Mouse (Mus musculus): ENCODE data around the gene Olfr904. TPM values are rescaled to one million over a fixed set of nuclear protein-coding genes. Genes with fewer than 3 reads are reported as not detected.
"Not testable (repeated sequence)": the region's sequence is repeated elsewhere in the genome, so short reads cannot be mapped to it uniquely, and the experiment has no call there.

The Olfr904 gene
- not detected in 2 replicates for polyA plus RNA-seq (2014; fragmentation: Nextera tagmentation; extraction: Ambion mirVana)

DNA sequence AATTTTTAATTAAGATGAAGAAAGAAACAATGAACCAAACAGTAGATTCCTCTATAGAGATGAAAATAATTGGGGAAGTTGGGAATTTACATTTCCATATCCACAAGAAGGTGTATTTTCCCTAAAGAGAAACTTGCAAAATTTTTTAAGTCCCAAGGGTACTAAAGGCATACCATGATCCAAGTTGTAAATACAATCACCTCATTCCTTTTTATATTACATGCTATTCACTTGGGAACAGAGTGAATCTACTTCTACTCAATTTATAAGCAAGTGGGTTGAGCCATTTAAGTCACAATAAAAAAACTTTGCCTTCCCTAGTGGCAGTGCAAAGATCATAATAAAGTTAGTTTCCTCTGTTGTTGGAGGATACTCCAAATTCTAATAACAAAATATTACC lies at the start of gene Olfr904:
Gene Olfr904 (plus strand): TSS at position 301 of the 400 bp plus-strand sequence.
- no peaks in the 10 kb centered on the region for H3K9me3 ChIP-seq (replicated peaks; ENCODE audit: control insufficient read depth, low read length)
- H3K27me3 ChIP-seq (ENCODE audit: control insufficient read depth, insufficient read depth, low read length), result no peaks in the 10 kb centered on the region
- no peak for ATAC-seq (replicated peaks; ENCODE audit: insufficient number of reproducible peaks, low FRiP score, low TSS enrichment)
- H3K4me2 ChIP-seq, result no peak within 1 kb of the TSS
- H3K4me3 ChIP-seq (ENCODE audit: low read depth, low read length), result no peak within 1 kb of the TSS
- no peaks in the 10 kb centered on the region for H3K4me1 ChIP-seq (ENCODE audit: control insufficient read depth, insufficient read depth, low read length)
- H3K9ac ChIP-seq (ENCODE audit: low read depth, low read length), result no peak within 1 kb of the TSS
- H3K36me3 ChIP-seq (ENCODE audit: control insufficient read depth, insufficient read depth, low read length), result no peaks in the 10 kb centered on the region
- H3K27ac ChIP-seq (ENCODE audit: low read depth, low read length), result no peak within 1 kb of the TSS

- H3K27me3 ChIP-seq (ENCODE audit: control insufficient read depth, insufficient read depth, low read length); H3K9ac ChIP-seq (ENCODE audit: low read depth, low read length); H3K4me3 ChIP-seq (ENCODE audit: low read depth, low read length); ATAC-seq (replicated peaks; ENCODE audit: insufficient number of reproducible peaks, low FRiP score, low TSS enrichment); H3K27ac ChIP-seq (ENCODE audit: low read depth, low read length); H3K4me1 ChIP-seq (ENCODE audit: control insufficient read depth, insufficient read depth, low read length); H3K9me3 ChIP-seq (replicated peaks; ENCODE audit: control insufficient read depth, low read length); H3K4me2 ChIP-seq; H3K36me3 ChIP-seq (ENCODE audit: control insufficient read depth, insufficient read depth, low read length): not testable (repeated sequence)
- WGBS (ENCODE audit: insufficient replicate concordance), result 88% methylated on average over 14 of the region's 14 CpGs
These were observed 49.4 kb upstream of the Olfr904 start for GRCm38 (mm10) chr9:38413502-38413901.

- Histone ChIP-seq H3K9ac (ENCODE audit: low read depth, low read length) (no peak overlapping the region), H3K9me3 (replicated peaks; ENCODE audit: control insufficient read depth, low read length) (no peaks in the 10 kb centered on the region), H3K4me1 (ENCODE audit: control insufficient read depth, insufficient read depth, low read length) (no peaks in the 10 kb centered on the region), H3K4me3 (ENCODE audit: low read depth, low read length) (no peak overlapping the region), H3K36me3 (ENCODE audit: control insufficient read depth, insufficient read depth, low read length) (no peaks in the 10 kb centered on the region), H3K4me2 (no peak overlapping the region), H3K27ac (ENCODE audit: low read depth, low read length) (no peak overlapping the region), H3K27me3 (ENCODE audit: control insufficient read depth, insufficient read depth, low read length) (no peaks in the 10 kb centered on the region)
- no peak for ATAC-seq (replicated peaks; ENCODE audit: insufficient number of reproducible peaks, low FRiP score, low TSS enrichment)
These were observed 39.1 kb upstream of the Olfr904 start for GRCm38 (mm10) chr9:38423801-38424200.

- Histone ChIP-seq H3K4me2 (no peak overlapping the region), H3K27me3 (ENCODE audit: control insufficient read depth, insufficient read depth, low read length) (no peaks in the 10 kb centered on the region), H3K36me3 (ENCODE audit: control insufficient read depth, insufficient read depth, low read length) (no peaks in the 10 kb centered on the region), H3K9me3 (replicated peaks; ENCODE audit: control insufficient read depth, low read length) (no peaks in the 10 kb centered on the region), H3K4me3 (ENCODE audit: low read depth, low read length) (no peak overlapping the region), H3K27ac (ENCODE audit: low read depth, low read length) (no peak overlapping the region), H3K9ac (ENCODE audit: low read depth, low read length) (no peak overlapping the region), H3K4me1 (ENCODE audit: control insufficient read depth, insufficient read depth, low read length) (no peaks in the 10 kb centered on the region)
- no peak for ATAC-seq (replicated peaks; ENCODE audit: insufficient number of reproducible peaks, low FRiP score, low TSS enrichment)
- 66% methylated on average over 1 of the region's 1 CpGs for WGBS (ENCODE audit: insufficient replicate concordance)
These were observed 35.9 kb upstream of the Olfr904 start for GRCm38 (mm10) chr9:38427026-38427425.

DNA sequence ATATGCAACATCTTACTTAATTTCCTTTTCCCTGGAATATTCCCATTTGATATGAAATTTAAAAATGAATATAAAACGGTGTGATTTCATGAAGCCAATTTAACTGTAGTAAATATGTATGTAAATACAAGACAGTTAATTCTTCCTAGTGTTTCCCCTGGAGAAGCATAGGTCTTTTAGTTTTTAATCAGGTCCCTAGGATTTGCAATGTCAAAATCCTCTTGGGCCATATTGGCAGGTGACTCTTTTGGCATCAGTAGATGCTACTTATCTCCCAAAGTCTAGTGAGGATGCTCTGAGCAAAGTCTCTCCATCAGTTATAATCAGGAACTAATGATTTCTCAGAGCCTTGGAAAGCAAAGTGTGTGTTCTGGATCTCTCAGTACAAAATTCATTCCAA lies 33.8 kb upstream of the Olfr904 start, which contains the start of gene Olfr901:
Gene Olfr901 (plus strand): TSS at position 301 of the 400 bp plus-strand sequence.
- H3K36me3 ChIP-seq (ENCODE audit: control insufficient read depth, insufficient read depth, low read length), result no peaks in the 10 kb centered on the region
- H3K4me3 ChIP-seq (ENCODE audit: low read depth, low read length), result no peak within 1 kb of the TSS
- H3K9me3 ChIP-seq (replicated peaks; ENCODE audit: control insufficient read depth, low read length), result no peaks in the 10 kb centered on the region
- H3K9ac ChIP-seq (ENCODE audit: low read depth, low read length), result no peak within 1 kb of the TSS
- H3K4me1 ChIP-seq (ENCODE audit: control insufficient read depth, insufficient read depth, low read length), result no peaks in the 10 kb centered on the region
- H3K27me3 ChIP-seq (ENCODE audit: control insufficient read depth, insufficient read depth, low read length), result no peaks in the 10 kb centered on the region
- 76% methylated on average over 1 of the region's 1 CpGs for WGBS (ENCODE audit: insufficient replicate concordance)
- H3K4me2 ChIP-seq, result no peak within 1 kb of the TSS
- ATAC-seq (replicated peaks; ENCODE audit: insufficient number of reproducible peaks, low FRiP score, low TSS enrichment), result no peak
- no peak within 1 kb of the TSS for H3K27ac ChIP-seq (ENCODE audit: low read depth, low read length)

DNA sequence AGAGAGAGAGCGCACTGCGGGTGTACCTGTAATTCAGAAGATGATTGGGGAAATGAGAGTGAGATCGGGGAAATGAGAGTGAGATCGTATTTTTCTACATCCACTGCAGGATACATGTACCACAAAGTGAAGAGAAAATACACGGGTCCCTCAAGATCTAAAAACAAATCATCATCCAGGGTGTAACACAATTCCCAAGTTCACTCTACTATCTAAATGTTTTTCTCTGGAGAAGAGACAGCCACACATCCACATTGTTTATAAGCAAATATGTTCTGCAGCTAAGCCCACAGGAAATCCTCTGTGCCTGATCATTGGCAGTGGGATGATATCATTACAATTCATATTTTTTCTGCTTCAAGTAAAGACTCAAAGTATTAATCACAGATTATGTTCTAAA lies 15.6 kb upstream of the Olfr904 start, which contains the start of gene Olfr902:
Gene Olfr902 (plus strand): TSS at position 301 of the 400 bp plus-strand sequence.
- 77% methylated on average over 5 of the region's 5 CpGs for WGBS (ENCODE audit: insufficient replicate concordance)
- ATAC-seq (replicated peaks; ENCODE audit: insufficient number of reproducible peaks, low FRiP score, low TSS enrichment), result no peak
- H3K27me3 ChIP-seq (ENCODE audit: control insufficient read depth, insufficient read depth, low read length), result no peaks in the 10 kb centered on the region
- no peaks in the 10 kb centered on the region for H3K9me3 ChIP-seq (replicated peaks; ENCODE audit: control insufficient read depth, low read length)
- no peak within 1 kb of the TSS for H3K4me3 ChIP-seq (ENCODE audit: low read depth, low read length)
- no peak within 1 kb of the TSS for H3K9ac ChIP-seq (ENCODE audit: low read depth, low read length)
- no peaks in the 10 kb centered on the region for H3K36me3 ChIP-seq (ENCODE audit: control insufficient read depth, insufficient read depth, low read length)
- H3K27ac ChIP-seq (ENCODE audit: low read depth, low read length), result no peak within 1 kb of the TSS
- no peaks in the 10 kb centered on the region for H3K4me1 ChIP-seq (ENCODE audit: control insufficient read depth, insufficient read depth, low read length)
- H3K4me2 ChIP-seq, result no peak within 1 kb of the TSS

- no peak for ATAC-seq (replicated peaks; ENCODE audit: insufficient number of reproducible peaks, low FRiP score, low TSS enrichment)
- Histone ChIP-seq H3K36me3 (ENCODE audit: control insufficient read depth, insufficient read depth, low read length) (no peaks in the 10 kb centered on the region), H3K4me3 (ENCODE audit: low read depth, low read length) (no peak within 1 kb of the TSS), H3K4me1 (ENCODE audit: control insufficient read depth, insufficient read depth, low read length) (no peaks in the 10 kb centered on the region), H3K27me3 (ENCODE audit: control insufficient read depth, insufficient read depth, low read length) (no peaks in the 10 kb centered on the region), H3K27ac (ENCODE audit: low read depth, low read length) (no peak within 1 kb of the TSS), H3K9me3 (replicated peaks; ENCODE audit: control insufficient read depth, low read length) (no peaks in the 10 kb centered on the region), H3K4me2 (no peak within 1 kb of the TSS), H3K9ac (ENCODE audit: low read depth, low read length) (no peak within 1 kb of the TSS)
These were observed 7.9 kb downstream of the Olfr904 start, which contains the start of gene Olfr905 for GRCm38 (mm10) chr9:38470807-38471206. Olfr905 (plus strand) TSS chr9:38471107.

DNA sequence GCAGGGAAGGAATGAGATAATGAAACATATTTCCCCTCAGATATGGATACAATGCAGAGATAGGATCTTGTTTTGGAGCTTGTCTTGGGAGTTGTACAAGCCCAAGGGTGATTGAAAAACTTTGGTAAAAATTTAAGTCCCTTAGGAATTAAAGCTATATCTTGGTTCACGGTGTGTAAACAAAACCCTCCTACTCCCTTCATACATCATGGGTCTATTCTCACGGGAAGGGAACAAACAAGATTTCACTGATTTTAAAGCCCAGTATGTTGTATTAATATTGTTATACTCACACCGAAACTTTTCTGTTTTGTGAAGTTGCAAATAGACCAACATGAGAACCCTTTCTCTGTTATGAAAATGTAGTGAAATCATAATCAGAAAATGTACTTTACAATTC lies 23.8 kb downstream of the Olfr904 start, which contains the start of gene Olfr906:
Gene Olfr906 (plus strand): TSS at position 301 of the 400 bp plus-strand sequence.
- Histone ChIP-seq H3K4me1 (ENCODE audit: control insufficient read depth, insufficient read depth, low read length) (no peaks in the 10 kb centered on the region), H3K36me3 (ENCODE audit: control insufficient read depth, insufficient read depth, low read length) (no peaks in the 10 kb centered on the region), H3K9me3 (replicated peaks; ENCODE audit: control insufficient read depth, low read length) (no peaks in the 10 kb centered on the region), H3K27me3 (ENCODE audit: control insufficient read depth, insufficient read depth, low read length) (no peaks in the 10 kb centered on the region), H3K4me3 (ENCODE audit: low read depth, low read length) (no peak within 1 kb of the TSS), H3K9ac (ENCODE audit: low read depth, low read length) (no peak within 1 kb of the TSS), H3K27ac (ENCODE audit: low read depth, low read length) (no peak within 1 kb of the TSS), H3K4me2 (no peak within 1 kb of the TSS)
- 73% methylated on average over 3 of the region's 3 CpGs for WGBS (ENCODE audit: insufficient replicate concordance)
- no peak for ATAC-seq (replicated peaks; ENCODE audit: insufficient number of reproducible peaks, low FRiP score, low TSS enrichment)

- 59% methylated on average over 2 of the region's 2 CpGs for WGBS (ENCODE audit: insufficient replicate concordance)
These were observed 32.6 kb downstream of the Olfr904 start, which contains the start of gene Olfr907 for GRCm38 (mm10) chr9:38495501-38495900. Olfr907 (plus strand) TSS chr9:38495801.

More at GRCm38 (mm10) chr9:38495501-38495900, 32.6 kb downstream of the Olfr904 start, which contains the start of gene Olfr907:
- Histone ChIP-seq H3K27me3 (ENCODE audit: control insufficient read depth, insufficient read depth, low read length) (no peaks in the 10 kb centered on the region), H3K9ac (ENCODE audit: low read depth, low read length) (no peak within 1 kb of the TSS), H3K27ac (ENCODE audit: low read depth, low read length) (no peak within 1 kb of the TSS), H3K4me1 (ENCODE audit: control insufficient read depth, insufficient read depth, low read length) (no peaks in the 10 kb centered on the region), H3K36me3 (ENCODE audit: control insufficient read depth, insufficient read depth, low read length) (no peaks in the 10 kb centered on the region), H3K4me3 (ENCODE audit: low read depth, low read length) (no peak within 1 kb of the TSS), H3K4me2 (no peak within 1 kb of the TSS), H3K9me3 (replicated peaks; ENCODE audit: control insufficient read depth, low read length) (no peaks in the 10 kb centered on the region)
- no peak for ATAC-seq (replicated peaks; ENCODE audit: insufficient number of reproducible peaks, low FRiP score, low TSS enrichment)
